Mouse (Mus musculus): ENCODE results near the gene Kdelr2.

The Kdelr2 gene

GRCm38 (mm10) chr5:143401556-143401955, 2.1 kb upstream of the Kdelr2 start:
- DNase-seq (ENCODE audit: low read depth), result no peak

GRCm38 (mm10) chr5:143404148-143404930, 701 bp downstream of the Kdelr2 start:
- peak; percentile 14 for DNase-seq (ENCODE audit: low read depth)

GRCm38 (mm10) chr5:143405200-143405599, 1.6 kb downstream of the Kdelr2 start:
- no peak for DNase-seq (ENCODE audit: low read depth)

- DNase-seq (ENCODE audit: low read depth), result no peak
Observed at GRCm38 (mm10) chr5:143406548-143406947, 2.9 kb downstream of the Kdelr2 start.

DNA sequence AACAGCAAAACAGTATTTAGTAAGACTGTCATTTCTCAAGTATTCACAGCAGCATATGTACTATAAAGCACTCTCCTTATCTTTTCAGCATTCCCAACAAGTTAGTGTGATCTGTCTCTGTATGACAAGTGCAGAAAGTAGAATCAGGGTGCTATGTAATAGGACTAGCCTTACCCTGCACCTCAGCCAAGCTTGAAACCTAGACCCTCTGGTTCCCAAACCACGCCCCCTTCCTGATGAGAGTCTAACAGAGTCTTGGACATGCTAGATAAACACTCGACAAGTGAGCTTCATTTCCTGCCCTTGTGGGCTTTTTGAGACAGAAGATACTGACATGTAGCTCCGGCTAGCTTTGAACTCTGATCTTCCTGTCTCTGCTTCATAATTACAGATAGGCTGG, 5.6 kb downstream of the Kdelr2 start:
- no peak for DNase-seq (ENCODE audit: low read depth)

DNA sequence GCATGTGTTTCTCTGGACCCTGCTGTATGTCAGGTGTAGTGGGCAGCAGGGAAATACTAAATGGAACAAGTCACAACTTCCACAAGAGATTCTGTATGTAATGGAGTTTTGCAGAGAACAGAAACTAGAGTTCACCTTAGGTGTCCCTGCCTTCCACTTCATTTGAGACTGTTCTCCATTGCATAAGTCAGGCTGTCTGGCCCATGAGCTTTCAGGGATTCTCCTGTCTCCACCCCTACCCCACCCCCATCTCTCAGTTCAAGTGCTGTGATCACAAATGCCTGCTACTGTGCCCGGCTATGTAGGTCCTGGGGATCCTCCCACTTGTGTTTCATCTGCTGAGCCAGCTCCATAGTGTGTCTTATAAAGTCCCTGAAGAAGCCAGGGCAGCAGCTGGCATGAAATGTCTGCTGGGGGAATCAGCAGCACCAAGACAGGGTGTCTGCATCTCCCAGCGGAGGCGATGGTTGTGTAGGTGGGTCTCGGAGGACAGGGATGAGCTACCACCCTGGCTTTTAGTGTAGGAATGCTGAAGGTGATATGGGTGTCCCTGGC, 7.3 kb downstream of the Kdelr2 start:
- DNase-seq (ENCODE audit: low read depth), result no peak

- no peak for DNase-seq (ENCODE audit: low read depth)
Observed at GRCm38 (mm10) chr5:143421484-143421883, 17.8 kb downstream of the Kdelr2 start.

DNA sequence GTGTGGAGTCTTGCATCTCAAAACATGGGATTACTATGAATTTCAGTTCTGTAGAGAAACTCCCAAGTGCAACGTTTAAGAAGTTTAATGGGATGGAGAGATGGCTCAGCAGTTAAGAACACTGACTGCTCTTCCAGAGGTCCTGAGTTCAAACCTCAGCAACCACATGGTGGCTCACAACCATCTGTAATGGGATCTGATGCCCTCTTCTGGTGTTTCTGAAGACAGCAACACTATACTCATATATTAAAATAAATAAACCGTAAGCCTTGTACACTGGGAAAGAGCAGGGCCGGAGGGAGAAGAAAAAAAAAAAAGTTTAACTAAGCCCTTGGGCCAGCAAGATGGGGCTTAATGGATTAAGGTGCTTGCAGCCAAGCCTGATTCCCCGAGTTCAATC, 19.4 kb downstream of the Kdelr2 start:
- DNase-seq (ENCODE audit: low read depth), result no peak

DNA sequence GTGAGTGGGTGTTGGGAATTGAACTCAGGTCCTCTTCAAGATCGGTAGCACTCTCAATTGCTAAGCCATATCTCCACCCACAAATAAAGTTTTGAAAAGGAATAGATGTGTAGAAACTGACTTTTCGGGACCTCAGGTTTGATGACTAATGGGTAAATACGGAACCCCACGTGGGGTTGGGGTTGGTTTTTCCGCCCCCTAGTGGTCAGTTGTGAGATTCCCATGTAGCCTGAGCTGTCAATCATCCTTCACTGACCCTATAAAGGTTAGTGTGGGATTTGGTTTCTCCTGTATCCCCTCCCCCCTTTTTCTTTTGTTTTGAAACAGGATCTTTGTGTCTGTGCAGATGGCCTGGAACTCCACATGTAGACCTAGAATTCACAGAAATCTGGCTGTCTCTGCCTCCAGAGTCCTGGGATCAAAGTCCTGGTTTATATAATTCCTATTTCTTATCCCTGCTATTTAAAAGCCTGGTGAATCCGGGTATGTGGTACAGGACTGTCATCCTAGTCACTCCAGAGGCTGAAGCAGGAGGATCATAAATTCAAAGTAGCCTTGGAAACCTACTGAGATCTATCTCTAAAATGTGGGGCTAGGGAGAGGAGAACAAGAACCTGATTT, 20.4 kb downstream of the Kdelr2 start:
- DNase-seq (ENCODE audit: low read depth), result peak; percentile 46

- DNase-seq (ENCODE audit: low read depth), result peak; percentile 39
Observed at GRCm38 (mm10) chr5:143434421-143434820, 30.8 kb downstream of the Kdelr2 start.

DNA sequence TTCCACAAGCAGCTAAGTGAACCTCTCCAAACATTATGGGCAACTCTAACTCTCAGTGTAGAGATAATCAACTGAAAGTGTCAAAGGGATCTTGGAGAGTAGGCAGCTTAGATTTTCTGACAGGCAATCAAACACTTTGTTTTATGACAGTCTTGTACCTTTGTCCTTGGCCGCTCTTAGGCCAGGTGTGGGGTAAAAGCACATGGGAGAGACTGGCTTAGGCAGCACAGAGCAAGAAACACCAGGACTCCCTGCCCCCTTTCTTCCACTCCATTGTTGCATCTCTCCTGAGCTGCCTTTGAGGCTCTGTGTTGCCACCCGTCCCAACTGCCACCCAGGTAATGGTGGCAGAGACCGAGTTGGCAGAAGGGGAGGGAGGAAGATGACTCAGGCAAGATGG, 37.7 kb downstream of the Kdelr2 start:
- no peak for DNase-seq (ENCODE audit: low read depth)

- no peak for DNase-seq (ENCODE audit: low read depth)
Observed at GRCm38 (mm10) chr5:143441753-143442152, 38.1 kb downstream of the Kdelr2 start.

DNA sequence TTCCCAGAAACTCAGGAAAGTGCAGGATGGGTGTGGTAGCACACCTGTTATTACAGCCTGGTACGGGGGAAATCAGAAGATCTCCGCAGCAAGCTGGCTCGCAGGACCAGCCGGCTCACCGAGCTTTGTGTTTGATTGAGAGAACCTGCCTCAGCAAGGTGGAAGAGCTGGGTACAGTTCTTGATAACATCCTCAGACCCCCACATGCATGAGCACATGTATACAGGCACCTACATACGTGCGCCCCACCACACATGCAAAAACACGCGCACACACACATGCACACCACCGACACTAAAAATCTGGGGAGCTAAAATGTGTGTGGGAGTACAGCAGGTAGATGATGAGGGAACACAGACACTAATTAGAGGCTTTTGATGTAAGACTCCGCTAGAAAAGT, 60.0 kb downstream of the Kdelr2 start:
- DNase-seq (ENCODE audit: low read depth), result no peak

DNA sequence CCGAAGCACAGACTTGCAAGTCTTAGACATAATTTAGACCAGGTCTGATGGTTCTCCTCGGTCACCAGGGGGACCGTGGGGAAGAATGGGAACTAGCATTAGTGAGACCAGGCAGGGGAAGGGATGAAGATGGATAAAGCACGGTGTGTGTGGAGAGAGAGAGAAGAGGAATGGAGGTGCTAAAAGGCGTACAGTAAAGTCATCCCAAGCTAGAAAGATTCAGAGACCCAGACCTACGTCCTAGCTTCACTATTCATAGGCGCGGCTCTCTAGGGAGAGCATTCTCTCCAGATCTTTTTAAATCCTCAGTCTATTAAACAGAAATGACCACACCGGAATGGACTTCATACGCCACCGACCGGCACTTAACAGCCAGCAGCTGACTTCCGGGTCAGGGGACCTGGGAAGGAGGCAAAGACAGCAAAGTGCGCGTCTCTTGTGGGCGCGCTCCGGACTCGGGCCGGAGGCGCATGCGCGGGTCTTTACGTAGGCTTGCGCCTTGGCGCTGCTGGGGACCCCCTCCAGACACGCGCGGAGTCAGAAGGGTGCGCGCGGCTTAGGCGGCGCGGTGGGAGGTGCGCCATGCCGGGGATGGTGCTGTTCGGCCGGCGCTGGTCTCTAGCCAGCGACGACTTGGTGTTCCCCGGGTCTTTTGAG, 60.6 kb downstream of the Kdelr2 start, which contains the start of gene Daglb:
Gene Daglb, plus strand, starts transcription at position 485 of the 657 bp plus-strand sequence.
- DNase-seq (ENCODE audit: low read depth), result peak; percentile 53

GRCm38 (mm10) chr5:143464757-143465118, 61.1 kb downstream of the Kdelr2 start:
- no peak for DNase-seq (ENCODE audit: low read depth)

DNA sequence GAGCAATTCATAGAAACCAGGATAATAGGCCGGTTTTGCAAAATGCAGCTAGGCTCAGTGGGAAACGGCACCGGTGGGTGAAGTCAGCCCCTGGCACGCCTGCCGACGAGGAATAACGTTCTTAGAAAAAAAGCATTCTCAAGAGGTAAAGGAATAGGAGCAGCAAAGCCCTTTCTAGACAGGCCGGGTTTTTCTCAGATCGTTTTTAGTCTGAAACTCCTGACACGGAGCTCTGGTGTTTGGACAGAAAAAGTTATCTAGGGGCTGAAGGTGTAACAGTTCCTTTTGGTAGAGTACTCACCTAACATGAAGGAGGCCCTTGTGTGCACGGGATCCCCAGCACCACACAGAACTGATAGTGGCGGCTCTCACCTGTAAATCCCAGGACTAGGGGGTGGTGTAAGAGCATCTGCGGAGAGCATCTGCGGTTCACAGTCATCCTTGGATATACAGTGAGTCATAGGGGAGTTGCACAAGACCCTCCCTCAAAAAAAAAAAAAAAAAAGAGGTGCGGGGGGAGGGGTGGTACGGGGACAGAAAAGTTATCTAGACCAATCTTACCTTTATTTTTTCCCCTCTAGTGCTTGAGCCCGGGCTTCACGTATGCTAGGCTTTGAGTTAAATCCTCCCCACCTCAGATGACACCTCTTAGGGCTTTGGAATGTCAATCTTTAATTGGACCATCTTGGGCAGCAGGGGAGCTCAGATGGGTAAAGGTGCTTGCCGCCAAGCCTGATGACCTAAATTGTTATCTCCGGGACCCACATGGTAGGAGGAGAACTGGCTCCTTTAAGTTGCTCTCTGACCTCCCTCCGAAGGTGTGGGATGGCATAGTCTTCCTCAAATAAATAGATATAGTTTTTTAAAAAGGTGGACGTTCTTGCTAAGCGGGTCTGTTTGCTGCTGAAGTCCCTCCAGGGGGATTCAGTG, 61.8 kb downstream of the Kdelr2 start:
- no peak for DNase-seq (ENCODE audit: low read depth)

DNA sequence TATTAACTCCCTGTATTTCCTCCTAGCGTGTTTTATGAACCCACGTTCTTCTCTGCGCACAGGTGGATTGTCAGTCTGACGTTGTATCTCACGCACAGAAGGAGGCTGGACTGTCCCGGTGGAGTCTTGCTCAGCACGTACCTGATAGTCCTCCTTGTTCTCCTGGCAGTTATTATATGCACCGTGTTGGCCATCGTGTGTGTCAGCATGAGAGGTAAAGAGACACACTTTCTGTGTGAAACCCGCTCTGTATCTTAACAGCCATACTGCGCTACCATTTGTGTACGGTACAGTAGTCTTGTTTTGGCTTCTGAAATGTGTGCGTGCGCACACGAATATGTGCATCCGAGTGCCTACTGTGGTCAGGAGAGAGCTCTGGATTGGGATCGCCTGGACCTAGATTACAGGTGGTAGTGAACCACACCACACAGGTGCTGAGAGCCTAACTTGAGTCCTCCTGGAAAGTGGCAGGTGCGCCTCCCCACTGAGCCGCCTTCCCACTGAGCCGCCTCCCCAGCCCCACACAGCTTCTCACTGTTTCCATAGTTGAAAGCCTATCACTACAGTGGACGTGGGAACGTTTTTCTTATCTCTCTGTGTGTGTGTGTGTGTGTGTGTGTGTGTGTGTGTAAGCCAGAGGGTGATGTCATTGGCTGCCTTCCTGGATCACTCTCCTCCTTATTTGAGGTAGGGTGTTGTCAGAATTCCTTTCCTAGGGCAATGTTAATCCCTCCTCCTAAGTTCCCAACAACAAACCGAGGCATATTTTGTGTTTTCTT, 63.4 kb downstream of the Kdelr2 start:
- no peak for DNase-seq (ENCODE audit: low read depth)

- DNase-seq (ENCODE audit: low read depth), result no peak
Observed at GRCm38 (mm10) chr5:143467931-143468330, 64.3 kb downstream of the Kdelr2 start.

GRCm38 (mm10) chr5:143469628-143470027, 66.0 kb downstream of the Kdelr2 start:
- DNase-seq (ENCODE audit: low read depth), result no peak

GRCm38 (mm10) chr5:143470421-143471164, 67.0 kb downstream of the Kdelr2 start:
- DNase-seq (ENCODE audit: low read depth), result no peak
